Mouse (Mus musculus) megakaryocyte, embryonic 14.5 days (primary cell): ENCODE measurements around the gene Zfp367. TPM values are rescaled to one million over a fixed set of nuclear protein-coding genes. Genes with fewer than 3 reads are reported as not detected.

Experiments used
- H3K27me3 ChIP-seq: replicated peaks from 2 replicates; pipeline ENCODE3; 2012; ENCODE audit warnings: inconsistent platforms
- H3K36me3 ChIP-seq: replicated peaks from 2 replicates; pipeline ENCODE3; 2012; ENCODE audit warnings: low read length, inconsistent platforms, mixed read lengths
- H3K4me1 ChIP-seq: 2 replicates; pipeline ENCODE4 v1.6.1; 2012; ENCODE audit warnings: inconsistent platforms
- H3K4me3 ChIP-seq: replicated peaks from 2 replicates; pipeline ENCODE3; 2012; ENCODE audit warnings: moderate library complexity, mild to moderate bottlenecking, inconsistent platforms
- H3K9me3 ChIP-seq: 2 replicates; pipeline ENCODE4 v1.6.1; 2012; ENCODE audit warnings: inconsistent platforms
- FLI1 ChIP-seq: IDR thresholded peaks from 2 replicates; pipeline ENCODE4 v1.6.1; 2012; ENCODE audit warnings: low read length, inconsistent platforms, mixed read lengths
- GATA1 ChIP-seq: IDR thresholded peaks from 3 replicates; pipeline ENCODE4 v1.6.1; 2012; ENCODE audit warnings: mixed read lengths, low read length, inconsistent platforms, borderline replicate concordance
- polyA plus RNA-seq: library from polyadenylated mRNA; stranded (reverse); fragments of >175 nt; gene quantifications from 2 replicates; pipeline ENCODE4 v1.2.3, GENCODE M21; 2012; ENCODE audit warnings: low replicate concordance; ENCODE audit not compliant: insufficient read depth

Gene Zfp367
- 2.1 TPM in 1 of 2 replicates, not detected in the other for polyA plus RNA-seq

DNA sequence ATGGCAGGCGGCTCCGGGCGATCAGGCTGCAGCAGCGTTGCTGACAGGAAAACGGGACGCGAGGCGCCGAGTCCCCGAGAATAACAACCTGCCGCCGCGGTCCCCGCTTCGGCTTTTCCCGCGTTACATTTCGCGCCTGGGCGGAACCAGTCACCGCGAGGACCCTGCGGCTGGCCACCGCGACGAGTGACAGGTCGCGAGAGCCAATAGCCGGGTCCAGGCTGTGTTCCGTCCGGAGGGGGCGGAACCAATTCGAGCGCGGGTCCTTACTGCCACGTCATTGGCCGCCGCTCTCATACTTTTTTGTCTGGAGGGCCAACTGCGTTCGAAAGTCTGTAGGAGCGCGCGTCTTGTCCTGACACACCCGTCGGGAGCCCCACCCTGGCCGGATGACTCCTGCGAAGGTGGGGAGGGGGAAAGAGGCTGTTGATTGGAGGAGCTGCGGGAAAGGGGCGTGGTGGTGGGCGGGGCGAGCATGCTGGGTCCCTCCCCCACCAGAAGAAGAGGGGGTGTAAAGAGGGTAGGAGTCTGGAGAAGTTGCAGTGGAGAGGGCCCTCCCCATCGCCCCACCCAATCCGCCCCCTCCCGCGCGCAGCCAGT, at the start of gene Zfp367:
Gene Zfp367, minus strand, starts transcription at position 120 of the 600 bp plus-strand sequence.
- peaks cover 2% of the 10 kb centered on the region for H3K27me3 ChIP-seq
- H3K9me3 ChIP-seq = no peaks in the 10 kb centered on the region
- H3K36me3 ChIP-seq = no peaks in the 10 kb centered on the region
- peak within 1 kb of the TSS; percentile 100 for H3K4me3 ChIP-seq
- TF ChIP-seq GATA1 (no peak), FLI1 (peak; percentile 63; the same call in 1 of the 2 replicates)
- H3K4me1 ChIP-seq = peaks cover 36% of the 10 kb centered on the region

DNA sequence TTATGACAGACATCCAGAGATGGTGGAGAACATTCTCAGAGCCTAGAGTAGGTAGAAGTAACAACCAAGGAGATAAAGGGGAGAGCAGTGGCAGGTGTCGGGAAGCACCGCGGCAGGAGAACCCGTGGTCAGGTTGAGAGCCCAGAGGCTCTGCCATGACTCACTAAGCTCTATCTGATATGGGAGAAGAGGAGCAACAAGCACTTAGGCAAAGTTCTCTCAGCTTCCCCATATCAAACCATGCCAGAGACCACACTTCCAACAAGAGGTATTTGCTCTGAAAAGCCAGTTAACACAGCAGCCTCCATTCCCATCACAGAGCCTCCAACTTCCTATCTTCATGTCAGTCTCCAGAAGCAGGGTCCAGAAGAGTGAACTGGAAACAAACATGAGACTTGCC, 47.9 kb upstream of the Zfp367 start:
- H3K4me3 ChIP-seq = no peak overlapping the region
- H3K4me1 ChIP-seq = peaks cover 16% of the 10 kb centered on the region
- no peaks in the 10 kb centered on the region for H3K27me3 ChIP-seq
- H3K9me3 ChIP-seq = no peaks in the 10 kb centered on the region
- TF ChIP-seq GATA1 (no peak), FLI1 (no peak)
- no peaks in the 10 kb centered on the region for H3K36me3 ChIP-seq

DNA sequence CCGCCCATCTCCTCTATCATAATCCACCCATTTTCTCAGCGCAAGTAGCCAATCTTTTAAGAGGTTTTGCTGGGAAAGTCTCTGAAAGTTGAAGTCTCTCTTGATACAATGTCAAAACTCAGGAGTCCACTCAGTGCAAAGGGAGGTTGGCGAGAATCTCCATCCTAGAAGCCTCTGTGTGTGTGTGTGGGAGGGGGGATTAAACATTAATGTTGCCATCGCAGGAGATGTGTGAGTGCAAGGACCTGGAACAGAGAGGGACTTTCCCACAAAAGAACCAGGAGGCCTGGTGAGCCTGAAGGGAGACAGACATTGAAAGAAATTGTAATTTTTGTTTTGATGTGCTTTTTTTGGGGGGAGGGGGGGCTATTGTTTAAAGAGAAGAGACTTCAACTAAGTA, 45.3 kb upstream of the Zfp367 start:
- no peaks in the 10 kb centered on the region for H3K9me3 ChIP-seq
- no peaks in the 10 kb centered on the region for H3K27me3 ChIP-seq
- H3K4me3 ChIP-seq = no peak overlapping the region
- no peaks in the 10 kb centered on the region for H3K36me3 ChIP-seq
- peaks cover 23% of the 10 kb centered on the region for H3K4me1 ChIP-seq
- no peak for TF ChIP-seq FLI1
- no peak for TF ChIP-seq GATA1

DNA sequence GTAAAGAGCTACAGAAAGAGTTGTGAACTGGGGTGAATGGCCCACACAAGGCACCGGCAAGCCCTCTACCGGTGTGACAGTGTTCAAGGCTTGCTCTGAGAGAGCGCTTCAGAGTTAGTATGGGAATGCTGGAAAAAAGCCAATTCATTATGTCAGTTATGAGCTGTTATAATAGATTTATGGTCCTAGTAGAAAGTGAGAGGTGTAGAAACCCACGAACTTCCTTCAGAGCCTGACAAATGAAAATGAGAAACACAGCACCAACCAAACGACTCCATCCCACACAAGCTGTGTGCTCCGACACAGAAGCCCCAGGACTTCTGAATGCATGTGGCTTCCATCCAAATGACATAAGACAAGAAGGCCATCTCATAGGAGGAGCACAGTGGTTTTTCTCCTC, 44.9 kb upstream of the Zfp367 start:
- Histone ChIP-seq H3K4me1 (peaks cover 23% of the 10 kb centered on the region), H3K4me3 (no peak overlapping the region), H3K27me3 (no peaks in the 10 kb centered on the region), H3K36me3 (no peaks in the 10 kb centered on the region), H3K9me3 (no peaks in the 10 kb centered on the region)
- TF ChIP-seq GATA1 (no peak), FLI1 (no peak)

DNA sequence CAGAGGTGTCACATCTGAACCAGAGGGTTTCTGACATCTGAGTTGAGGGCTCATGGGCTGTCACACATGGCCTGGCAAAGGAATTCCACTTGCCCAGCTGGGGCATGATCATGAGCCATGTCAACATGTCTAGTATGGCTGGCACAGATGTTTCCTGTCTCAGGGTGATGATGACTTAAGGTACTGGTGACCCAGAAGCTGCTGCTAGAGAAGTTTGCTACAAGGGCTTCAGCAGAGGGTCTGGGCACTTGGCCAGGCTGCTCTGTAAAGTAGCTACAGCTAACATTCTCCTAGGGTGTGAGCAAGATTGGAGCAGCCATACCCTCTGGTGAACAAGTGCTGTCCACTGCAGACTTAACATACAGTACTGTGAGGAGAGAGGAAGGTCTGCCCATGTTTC, 34.1 kb upstream of the Zfp367 start:
- Histone ChIP-seq H3K9me3 (no peaks in the 10 kb centered on the region), H3K4me1 (peaks cover 12% of the 10 kb centered on the region), H3K4me3 (no peak overlapping the region), H3K27me3 (peaks cover 5% of the 10 kb centered on the region), H3K36me3 (peaks cover 18% of the 10 kb centered on the region)
- TF ChIP-seq FLI1 (no peak), GATA1 (no peak)

DNA sequence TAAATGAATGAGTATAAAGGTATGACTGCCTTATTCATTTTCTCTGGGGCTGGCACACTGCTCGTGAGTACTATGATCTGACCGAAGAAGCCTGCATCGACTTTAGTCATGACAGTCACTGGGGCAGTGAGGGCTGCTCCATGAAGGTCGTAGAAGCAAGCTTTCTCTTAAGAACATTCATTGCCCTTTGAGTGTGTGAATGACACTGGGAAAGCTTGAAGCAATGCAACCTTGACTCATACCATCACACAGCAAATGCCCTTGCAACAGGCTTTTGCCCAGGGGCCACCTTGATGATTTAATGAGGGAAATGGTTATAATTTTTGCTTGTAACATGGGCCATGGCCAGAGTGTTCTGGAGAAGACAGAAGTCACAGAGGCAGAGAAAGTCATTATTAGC, 33.5 kb upstream of the Zfp367 start:
- Histone ChIP-seq H3K36me3 (peaks cover 18% of the 10 kb centered on the region), H3K9me3 (no peaks in the 10 kb centered on the region), H3K4me1 (peaks cover 10% of the 10 kb centered on the region), H3K4me3 (no peak overlapping the region), H3K27me3 (peaks cover 5% of the 10 kb centered on the region)
- TF ChIP-seq FLI1 = no peak
- TF ChIP-seq GATA1 = no peak

DNA sequence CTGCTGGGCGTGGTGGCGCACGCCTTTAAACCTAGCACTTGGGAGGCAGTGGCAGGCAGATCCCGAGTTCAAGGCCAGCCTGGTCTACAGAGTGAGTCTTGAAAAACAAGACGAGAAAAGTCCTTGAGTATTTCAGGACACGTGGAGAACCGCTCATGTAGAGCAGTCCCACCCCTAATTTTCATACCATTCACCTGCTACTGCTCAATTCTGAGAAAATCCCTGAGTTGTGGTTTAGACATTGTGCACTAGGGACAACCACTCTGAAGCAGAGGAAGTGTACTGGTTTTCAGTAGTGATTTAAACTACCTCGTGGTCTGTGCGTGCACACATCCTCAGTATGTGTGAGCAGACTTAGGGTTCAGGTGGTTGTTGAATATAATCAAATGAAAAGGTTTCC, 32.6 kb upstream of the Zfp367 start:
- peaks cover 10% of the 10 kb centered on the region for H3K4me1 ChIP-seq
- H3K27me3 ChIP-seq = peaks cover 5% of the 10 kb centered on the region
- H3K4me3 ChIP-seq = no peak overlapping the region
- H3K36me3 ChIP-seq = peaks cover 18% of the 10 kb centered on the region
- TF ChIP-seq FLI1 (no peak), GATA1 (no peak)
- no peaks in the 10 kb centered on the region for H3K9me3 ChIP-seq

DNA sequence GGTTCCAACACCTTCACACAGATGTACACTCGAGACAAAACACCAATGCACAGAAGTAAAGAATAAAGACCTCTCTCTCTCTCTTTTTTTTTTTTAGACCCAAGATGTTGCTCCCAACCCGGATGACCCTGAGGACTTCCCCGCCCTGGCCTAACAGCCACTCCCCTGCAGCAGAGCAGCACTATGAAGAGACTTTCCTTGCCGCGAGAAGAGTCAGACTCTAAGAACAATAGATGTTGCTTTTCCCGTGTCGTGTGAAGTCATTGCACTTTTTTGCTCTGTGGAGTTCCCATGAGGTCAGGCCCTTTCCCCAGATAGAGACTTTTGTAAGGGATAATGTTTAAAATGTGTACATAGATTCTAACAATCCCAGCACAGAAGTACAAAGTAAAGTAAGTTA, 32.2 kb upstream of the Zfp367 start:
- peaks cover 10% of the 10 kb centered on the region for H3K4me1 ChIP-seq
- no peak overlapping the region for H3K4me3 ChIP-seq
- H3K9me3 ChIP-seq = no peaks in the 10 kb centered on the region
- H3K36me3 ChIP-seq = peaks cover 18% of the 10 kb centered on the region
- H3K27me3 ChIP-seq = peaks cover 5% of the 10 kb centered on the region
- TF ChIP-seq GATA1 (no peak), FLI1 (no peak)

DNA sequence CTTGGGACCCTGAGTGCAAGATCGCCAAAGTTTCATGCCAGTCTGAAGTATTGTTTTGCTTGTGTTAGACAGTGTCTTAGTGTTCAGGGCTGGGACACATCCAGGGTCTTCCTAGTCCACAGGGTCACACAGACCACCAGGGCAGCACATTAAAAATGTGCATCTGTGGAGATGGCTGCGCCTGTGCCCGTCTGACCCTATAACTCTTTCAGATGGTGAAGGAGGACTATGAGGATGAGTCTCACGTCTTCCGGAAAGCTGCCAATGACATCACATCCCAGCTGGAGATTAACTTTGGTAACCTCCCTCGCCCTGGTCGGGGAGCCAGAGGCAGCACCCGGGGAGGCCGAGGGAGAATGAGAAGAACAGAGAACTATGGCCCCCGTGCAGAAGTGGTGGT, 31.4 kb upstream of the Zfp367 start:
- peaks cover 2% of the 10 kb centered on the region for H3K27me3 ChIP-seq
- H3K9me3 ChIP-seq = no peaks in the 10 kb centered on the region
- peaks cover 18% of the 10 kb centered on the region for H3K36me3 ChIP-seq
- no peak overlapping the region for H3K4me3 ChIP-seq
- peaks cover 10% of the 10 kb centered on the region for H3K4me1 ChIP-seq
- TF ChIP-seq GATA1 (no peak), FLI1 (no peak)

DNA sequence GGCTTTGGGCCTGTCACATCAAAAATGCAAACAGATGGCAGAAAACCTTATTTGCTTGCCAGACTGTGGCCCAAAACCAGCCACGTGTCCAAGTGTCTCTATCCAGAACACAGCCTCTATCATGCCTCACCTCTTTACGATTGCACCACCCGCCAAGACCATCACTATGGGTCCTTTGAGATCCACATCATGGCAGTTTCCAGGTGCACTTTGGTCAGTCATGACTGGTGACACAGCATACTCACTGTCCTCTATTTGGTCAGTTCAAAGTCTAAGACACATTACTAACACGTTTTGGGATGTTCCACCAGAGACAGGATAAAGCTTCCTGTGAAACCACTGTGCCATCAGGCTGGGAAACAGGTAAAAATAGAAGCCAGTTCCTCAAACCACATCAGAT, 30.6 kb upstream of the Zfp367 start:
- Histone ChIP-seq H3K36me3 (peaks cover 18% of the 10 kb centered on the region), H3K4me1 (peaks cover 10% of the 10 kb centered on the region), H3K9me3 (no peaks in the 10 kb centered on the region), H3K27me3 (no peaks in the 10 kb centered on the region), H3K4me3 (no peak overlapping the region)
- TF ChIP-seq GATA1 = no peak
- TF ChIP-seq FLI1 = no peak
